Mouse (Mus musculus): ENCODE results near the gene Nono.

Gene Nono

GRCm38 (mm10) chrX:101429142-101429949 lies at the start of gene Nono:
Gene Nono, plus strand, starts transcription at chrX:101429318.
- peak; percentile 99 for DNase-seq (ENCODE audit: low read depth, low spot score)

- DNase-seq (ENCODE audit: low read depth, low spot score): no peak
These were observed 49.4 kb upstream of the Nono start for GRCm38 (mm10) chrX:101379744-101380143.

GRCm38 (mm10) chrX:101383455-101383854 lies 45.7 kb upstream of the Nono start:
- DNase-seq (ENCODE audit: low read depth, low spot score): no peak

- no peak for DNase-seq (ENCODE audit: low read depth, low spot score)
These were observed 44.5 kb upstream of the Nono start for GRCm38 (mm10) chrX:101384439-101385137.

- no peak for DNase-seq (ENCODE audit: low read depth, low spot score)
These were observed 42.9 kb upstream of the Nono start for GRCm38 (mm10) chrX:101386222-101386621.

GRCm38 (mm10) chrX:101388866-101389537 lies 40.1 kb upstream of the Nono start:
- DNase-seq (ENCODE audit: low read depth, low spot score): no peak

- peak; percentile 82 for DNase-seq (ENCODE audit: low read depth, low spot score)
These were observed 34.8 kb upstream of the Nono start for GRCm38 (mm10) chrX:101394341-101394740.

- peak; percentile 99 for DNase-seq (ENCODE audit: low read depth, low spot score)
These were observed 32.7 kb upstream of the Nono start for GRCm38 (mm10) chrX:101396459-101396858.

- peak; percentile 21 for DNase-seq (ENCODE audit: low read depth, low spot score)
These were observed 10.0 kb upstream of the Nono start for GRCm38 (mm10) chrX:101418946-101419724.

GRCm38 (mm10) chrX:101419725-101420699 lies 9.1 kb upstream of the Nono start:
- peak; percentile 87 for DNase-seq (ENCODE audit: low read depth, low spot score)

GRCm38 (mm10) chrX:101420700-101421095 lies 8.4 kb upstream of the Nono start, which contains the start of gene Zmym3:
Gene Zmym3, minus strand, starts transcription at chrX:101420849.
- DNase-seq (ENCODE audit: low read depth, low spot score): peak; percentile 23

GRCm38 (mm10) chrX:101423462-101423861 lies 5.7 kb upstream of the Nono start:
- DNase-seq (ENCODE audit: low read depth, low spot score): no peak

- peak; percentile 54 for DNase-seq (ENCODE audit: low read depth, low spot score)
These were observed 1.3 kb upstream of the Nono start for GRCm38 (mm10) chrX:101427774-101428173.

- peak; percentile 57 for DNase-seq (ENCODE audit: low read depth, low spot score)
These were observed 355 bp upstream of the Nono start for GRCm38 (mm10) chrX:101428785-101429141.

GRCm38 (mm10) chrX:101429976-101430375 lies 858 bp downstream of the Nono start:
- DNase-seq (ENCODE audit: low read depth, low spot score): peak; percentile 76

GRCm38 (mm10) chrX:101448886-101449475 lies 19.9 kb downstream of the Nono start, which contains the start of gene Itgb1bp2:
Gene Itgb1bp2, plus strand, starts transcription at chrX:101449088.
- DNase-seq (ENCODE audit: low read depth, low spot score): peak; percentile 13

- no peak for DNase-seq (ENCODE audit: low read depth, low spot score)
These were observed 22.0 kb downstream of the Nono start for GRCm38 (mm10) chrX:101451147-101451546.

- DNase-seq (ENCODE audit: low read depth, low spot score): peak; percentile 45
These were observed 22.5 kb downstream of the Nono start for GRCm38 (mm10) chrX:101451591-101451990.

- DNase-seq (ENCODE audit: low read depth, low spot score): no peak
These were observed 43.1 kb downstream of the Nono start for GRCm38 (mm10) chrX:101472202-101472601.

All from R1 (cell line).